Mouse (Mus musculus): Measurements from ENCODE around the gene Tmed6. TPM values are rescaled to one million over a fixed set of nuclear protein-coding genes. Genes with fewer than 3 reads are reported as not detected.
A peak's percentile ranks its signal among the peaks of the same experiment; 100 is the strongest.

Tmed6 gene
- polyA plus RNA-seq, 1 experiment: not detected

DNA sequence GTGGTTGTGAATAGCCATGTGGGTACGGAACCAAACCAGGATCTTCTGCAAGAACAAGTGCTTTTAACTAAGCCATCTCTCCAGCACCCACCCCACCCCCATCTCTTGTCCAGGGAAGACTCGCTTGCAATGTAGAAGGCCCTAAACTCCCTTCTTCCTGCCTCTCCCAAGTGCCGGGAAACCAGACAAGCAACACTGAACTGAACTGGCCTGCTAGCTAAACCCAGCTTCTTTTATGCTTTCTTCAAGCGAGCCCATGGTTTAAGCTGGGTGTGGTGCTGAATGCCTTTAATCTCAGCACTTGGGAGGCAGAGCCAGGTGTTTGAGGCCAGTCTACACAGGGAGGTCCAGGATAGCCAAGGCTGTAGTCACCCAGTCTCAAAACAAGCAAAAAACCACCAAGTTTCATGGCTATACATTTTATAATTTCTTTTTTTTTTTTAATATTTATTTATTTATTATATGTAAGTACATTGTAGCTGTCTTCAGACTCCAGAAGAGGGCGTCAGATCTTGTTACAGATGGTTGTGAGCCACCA, 23.2 kb upstream of the Tmed6 start:
- H3K27me3 ChIP-seq (ENCODE audit: control insufficient read depth, insufficient read depth, insufficient read length): no peaks in the 10 kb centered on the region
- peaks cover 78% of the 10 kb centered on the region for H3K79me2 ChIP-seq (ENCODE audit: control insufficient read depth, insufficient read depth)
- TF ChIP-seq MYOD1 (IDR thresholded peaks at IDR 0.05; ENCODE audit: control insufficient read depth, insufficient read length, low read depth): no peak
- no peak for TF ChIP-seq MAX (IDR thresholded peaks at IDR 0.05)
- TF ChIP-seq CEBPB (IDR thresholded peaks at IDR 0.05; ENCODE audit: low read depth): no peak
- no peak for TF ChIP-seq FOSL1 (IDR thresholded peaks at IDR 0.05; ENCODE audit: insufficient read depth, low read length, poor library complexity, severe bottlenecking)
- TF ChIP-seq MYOG (IDR thresholded peaks at IDR 0.05; ENCODE audit: control insufficient read depth, extremely low read depth, insufficient read length): no peak
- TF ChIP-seq CTCF (IDR thresholded peaks at IDR 0.05; ENCODE audit: control insufficient read depth, insufficient read depth, insufficient read length): no peak
- H3K79me3 ChIP-seq (ENCODE audit: low read depth): peaks cover 53% of the 10 kb centered on the region
- H3K4me3 ChIP-seq (ENCODE audit: insufficient read depth, poor library complexity, severe bottlenecking): no peak overlapping the region
- H3ac ChIP-seq (ENCODE audit: control insufficient read depth, insufficient read length, low read depth): no peak overlapping the region
- H3K36me3 ChIP-seq (ENCODE audit: control insufficient read depth, insufficient read depth): peaks cover 42% of the 10 kb centered on the region

DNA sequence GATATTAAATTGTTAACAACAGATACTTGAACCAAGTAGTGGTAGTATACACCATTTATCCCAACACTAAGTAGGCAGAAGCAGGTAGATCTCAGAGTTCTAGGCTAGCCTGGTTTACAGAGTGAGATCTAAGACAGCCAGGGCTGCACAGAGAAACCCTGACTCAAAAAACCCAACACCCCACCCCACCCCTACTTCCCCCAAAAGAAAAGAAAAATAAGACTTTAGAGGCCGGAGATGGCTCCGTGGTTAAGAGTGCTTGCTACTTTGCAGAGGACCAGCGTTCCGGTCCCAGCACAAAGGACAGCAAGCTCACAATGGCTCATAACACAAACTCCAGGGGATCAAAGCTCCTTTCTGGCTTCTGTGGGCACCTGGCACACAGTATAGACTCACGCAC, 20.6 kb upstream of the Tmed6 start:
- Histone ChIP-seq H3ac (ENCODE audit: control insufficient read depth, insufficient read length, low read depth) (no peak overlapping the region), H3K79me2 (ENCODE audit: control insufficient read depth, insufficient read depth) (peaks cover 52% of the 10 kb centered on the region), H3K36me3 (ENCODE audit: control insufficient read depth, insufficient read depth) (peaks cover 46% of the 10 kb centered on the region), H3K27me3 (ENCODE audit: control insufficient read depth, insufficient read depth, insufficient read length) (no peaks in the 10 kb centered on the region), H3K79me3 (ENCODE audit: low read depth) (peaks cover 31% of the 10 kb centered on the region), H3K4me3 (ENCODE audit: insufficient read depth, poor library complexity, severe bottlenecking) (no peak overlapping the region)
- no peak for TF ChIP-seq CTCF (IDR thresholded peaks at IDR 0.05; ENCODE audit: control insufficient read depth, insufficient read depth, insufficient read length)
- TF ChIP-seq CEBPB (IDR thresholded peaks at IDR 0.05; ENCODE audit: low read depth): no peak
- TF ChIP-seq MAX (IDR thresholded peaks at IDR 0.05): no peak
- TF ChIP-seq MYOG (IDR thresholded peaks at IDR 0.05; ENCODE audit: control insufficient read depth, extremely low read depth, insufficient read length): no peak
- no peak for TF ChIP-seq FOSL1 (IDR thresholded peaks at IDR 0.05; ENCODE audit: insufficient read depth, low read length, poor library complexity, severe bottlenecking)
- TF ChIP-seq USF1 (IDR thresholded peaks at IDR 0.05; ENCODE audit: low read depth): no peak
- no peak for TF ChIP-seq MYOD1 (IDR thresholded peaks at IDR 0.05; ENCODE audit: control insufficient read depth, insufficient read length, low read depth)

DNA sequence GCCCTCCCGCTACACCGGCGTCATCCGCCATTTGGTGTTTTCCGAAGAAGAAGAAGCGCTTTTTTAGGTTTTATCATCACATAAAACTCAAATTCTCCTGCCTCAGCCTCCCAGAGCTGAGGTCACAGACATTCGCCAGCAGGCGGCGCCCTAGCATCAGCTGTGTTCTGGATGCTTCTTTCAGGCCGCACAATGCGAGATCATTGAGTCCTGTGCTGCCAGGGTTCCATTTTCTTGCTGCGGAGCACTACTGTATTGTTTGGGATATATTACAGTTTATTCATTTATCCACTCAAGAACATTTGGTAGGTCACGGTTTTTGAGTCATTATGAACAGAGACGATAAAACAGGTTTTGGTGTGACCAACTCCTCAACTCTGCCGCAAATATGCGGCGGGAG, 19.9 kb upstream of the Tmed6 start:
- TF ChIP-seq CTCF (IDR thresholded peaks at IDR 0.05; ENCODE audit: control insufficient read depth, insufficient read depth, insufficient read length): peak; percentile 31
- no peak for TF ChIP-seq CEBPB (IDR thresholded peaks at IDR 0.05; ENCODE audit: low read depth)
- peaks cover 24% of the 10 kb centered on the region for H3K79me3 ChIP-seq (ENCODE audit: low read depth)
- H3K36me3 ChIP-seq (ENCODE audit: control insufficient read depth, insufficient read depth): peaks cover 46% of the 10 kb centered on the region
- peaks cover 46% of the 10 kb centered on the region for H3K79me2 ChIP-seq (ENCODE audit: control insufficient read depth, insufficient read depth)
- H3K4me3 ChIP-seq (ENCODE audit: insufficient read depth, poor library complexity, severe bottlenecking): no peak overlapping the region
- no peaks in the 10 kb centered on the region for H3K27me3 ChIP-seq (ENCODE audit: control insufficient read depth, insufficient read depth, insufficient read length)
- no peak overlapping the region for H3ac ChIP-seq (ENCODE audit: control insufficient read depth, insufficient read length, low read depth)

DNA sequence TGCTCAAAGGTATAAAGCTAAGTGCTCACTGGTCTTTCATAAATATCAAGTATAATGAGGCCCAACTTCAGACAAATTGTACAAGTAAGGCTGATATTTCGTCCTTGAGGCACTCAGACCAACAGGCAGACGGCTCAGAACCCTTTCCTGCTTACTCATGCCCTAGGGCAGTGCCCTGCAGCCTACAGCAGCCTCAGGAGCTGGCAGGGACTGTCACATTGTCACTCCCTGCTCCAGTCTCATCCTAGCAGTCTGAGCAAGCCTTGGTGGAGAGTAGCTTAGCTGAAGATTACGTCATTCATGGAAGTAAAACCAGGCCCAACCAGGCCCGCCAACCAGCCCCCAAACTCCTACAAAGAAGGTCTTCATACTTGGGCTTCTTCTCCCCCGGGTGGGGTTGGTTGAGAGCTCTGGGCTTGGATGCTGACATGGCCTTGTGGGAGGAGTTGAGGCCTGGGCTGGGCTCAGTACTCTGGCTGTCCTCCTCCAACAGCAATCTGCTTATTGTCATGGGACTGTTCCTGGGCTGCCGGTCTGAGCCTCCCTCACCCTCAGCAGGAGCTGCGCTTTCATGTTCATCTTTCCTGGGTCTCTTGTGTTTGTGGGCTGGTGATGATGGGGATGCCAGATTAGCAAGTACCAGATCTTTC, 10.9 kb upstream of the Tmed6 start:
- no peak for TF ChIP-seq MYOG (IDR thresholded peaks at IDR 0.05; ENCODE audit: control insufficient read depth, extremely low read depth, insufficient read length)
- TF ChIP-seq FOSL1 (IDR thresholded peaks at IDR 0.05; ENCODE audit: insufficient read depth, low read length, poor library complexity, severe bottlenecking): no peak
- TF ChIP-seq CTCF (IDR thresholded peaks at IDR 0.05; ENCODE audit: control insufficient read depth, insufficient read depth, insufficient read length): no peak
- H3K79me2 ChIP-seq (ENCODE audit: control insufficient read depth, insufficient read depth): no peaks in the 10 kb centered on the region
- peaks cover 52% of the 10 kb centered on the region for H3K36me3 ChIP-seq (ENCODE audit: control insufficient read depth, insufficient read depth)
- no peaks in the 10 kb centered on the region for H3K79me3 ChIP-seq (ENCODE audit: low read depth)
- no peaks in the 10 kb centered on the region for H3K27me3 ChIP-seq (ENCODE audit: control insufficient read depth, insufficient read depth, insufficient read length)
- no peak overlapping the region for H3K4me3 ChIP-seq (ENCODE audit: insufficient read depth, poor library complexity, severe bottlenecking)
- H3ac ChIP-seq (ENCODE audit: control insufficient read depth, insufficient read length, low read depth): no peak overlapping the region

DNA sequence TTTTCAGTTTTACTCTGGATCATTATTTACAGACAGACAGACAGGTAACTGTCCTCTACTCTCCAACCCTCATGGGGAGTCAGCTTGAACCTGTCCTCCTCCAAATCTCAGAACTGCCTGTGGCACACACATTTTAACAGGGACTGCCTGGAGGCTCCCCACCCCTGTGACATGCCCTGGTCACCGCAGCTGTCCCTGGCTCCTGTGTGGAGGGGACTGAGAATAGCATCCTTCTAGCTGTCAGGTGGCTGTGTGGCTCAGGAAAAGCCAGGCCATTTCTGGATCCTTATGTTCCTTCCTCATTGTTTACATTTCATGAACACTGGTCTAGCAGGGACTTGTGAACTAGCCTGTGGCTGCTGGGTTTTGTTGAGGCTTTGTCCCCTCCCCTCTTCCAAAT, 8.7 kb upstream of the Tmed6 start:
- Histone ChIP-seq H3K27me3 (ENCODE audit: control insufficient read depth, insufficient read depth, insufficient read length) (no peaks in the 10 kb centered on the region), H3K36me3 (ENCODE audit: control insufficient read depth, insufficient read depth) (peaks cover 48% of the 10 kb centered on the region), H3K4me3 (ENCODE audit: insufficient read depth, poor library complexity, severe bottlenecking) (no peak overlapping the region), H3ac (ENCODE audit: control insufficient read depth, insufficient read length, low read depth) (no peak overlapping the region), H3K79me3 (ENCODE audit: low read depth) (no peaks in the 10 kb centered on the region), H3K79me2 (ENCODE audit: control insufficient read depth, insufficient read depth) (no peaks in the 10 kb centered on the region)
- TF ChIP-seq FOSL1 (IDR thresholded peaks at IDR 0.05; ENCODE audit: insufficient read depth, low read length, poor library complexity, severe bottlenecking): no peak
- no peak for TF ChIP-seq USF1 (IDR thresholded peaks at IDR 0.05; ENCODE audit: low read depth)
- TF ChIP-seq MAX (IDR thresholded peaks at IDR 0.05): no peak
- no peak for TF ChIP-seq CEBPB (IDR thresholded peaks at IDR 0.05; ENCODE audit: low read depth)
- TF ChIP-seq MYOG (IDR thresholded peaks at IDR 0.05; ENCODE audit: control insufficient read depth, extremely low read depth, insufficient read length): no peak
- no peak for TF ChIP-seq MYOD1 (IDR thresholded peaks at IDR 0.05; ENCODE audit: control insufficient read depth, insufficient read length, low read depth)
- TF ChIP-seq CTCF (IDR thresholded peaks at IDR 0.05; ENCODE audit: control insufficient read depth, insufficient read depth, insufficient read length): no peak

DNA sequence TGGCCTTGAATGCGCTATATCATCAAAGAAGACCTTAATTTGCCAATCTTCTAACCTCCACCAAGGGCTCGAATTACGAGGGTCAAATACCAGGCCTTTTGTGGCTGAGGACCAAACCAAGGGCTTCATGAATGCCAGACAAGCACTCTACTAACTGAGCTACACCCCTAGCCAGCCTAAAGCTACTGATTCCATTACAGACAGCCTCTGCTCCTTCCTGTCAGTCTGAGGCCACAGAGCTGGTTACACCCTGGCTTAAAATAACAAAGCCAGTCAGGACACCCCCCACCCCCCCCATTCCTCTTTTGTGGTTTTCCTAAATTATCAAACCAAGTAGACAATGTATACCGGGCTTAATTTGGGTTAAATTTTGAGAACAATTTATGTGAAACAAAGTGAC, 8.3 kb upstream of the Tmed6 start:
- Histone ChIP-seq H3K36me3 (ENCODE audit: control insufficient read depth, insufficient read depth) (peaks cover 45% of the 10 kb centered on the region), H3K4me3 (ENCODE audit: insufficient read depth, poor library complexity, severe bottlenecking) (no peak overlapping the region), H3K79me2 (ENCODE audit: control insufficient read depth, insufficient read depth) (no peaks in the 10 kb centered on the region), H3K79me3 (ENCODE audit: low read depth) (no peaks in the 10 kb centered on the region), H3ac (ENCODE audit: control insufficient read depth, insufficient read length, low read depth) (no peak overlapping the region), H3K27me3 (ENCODE audit: control insufficient read depth, insufficient read depth, insufficient read length) (no peaks in the 10 kb centered on the region)
- TF ChIP-seq MYOD1 (IDR thresholded peaks at IDR 0.05; ENCODE audit: control insufficient read depth, insufficient read length, low read depth): no peak
- no peak for TF ChIP-seq CEBPB (IDR thresholded peaks at IDR 0.05; ENCODE audit: low read depth)
- TF ChIP-seq USF1 (IDR thresholded peaks at IDR 0.05; ENCODE audit: low read depth): no peak
- no peak for TF ChIP-seq MYOG (IDR thresholded peaks at IDR 0.05; ENCODE audit: control insufficient read depth, extremely low read depth, insufficient read length)
- no peak for TF ChIP-seq FOSL1 (IDR thresholded peaks at IDR 0.05; ENCODE audit: insufficient read depth, low read length, poor library complexity, severe bottlenecking)
